Mouse (Mus musculus): ENCODE results near the gene 9030612E09Rik.
A peak's percentile ranks its signal among the peaks of the same experiment; 100 is the strongest.

9030612E09Rik gene

GRCm38 (mm10) chr10:43203865-43204264 lies 29.4 kb downstream of the 9030612E09Rik start:
- DNase-seq (ENCODE audit: low spot score in 2 of 2): no peak

- peak; percentile 10 to 47 for DNase-seq (ENCODE audit: low spot score in 2 of 2)
Measured at GRCm38 (mm10) chr10:43211866-43212265, 37.4 kb downstream of the 9030612E09Rik start.

- no peak for DNase-seq (ENCODE audit: low spot score in 2 of 2)
Measured at GRCm38 (mm10) chr10:43217361-43217900, 42.9 kb downstream of the 9030612E09Rik start.

DNA sequence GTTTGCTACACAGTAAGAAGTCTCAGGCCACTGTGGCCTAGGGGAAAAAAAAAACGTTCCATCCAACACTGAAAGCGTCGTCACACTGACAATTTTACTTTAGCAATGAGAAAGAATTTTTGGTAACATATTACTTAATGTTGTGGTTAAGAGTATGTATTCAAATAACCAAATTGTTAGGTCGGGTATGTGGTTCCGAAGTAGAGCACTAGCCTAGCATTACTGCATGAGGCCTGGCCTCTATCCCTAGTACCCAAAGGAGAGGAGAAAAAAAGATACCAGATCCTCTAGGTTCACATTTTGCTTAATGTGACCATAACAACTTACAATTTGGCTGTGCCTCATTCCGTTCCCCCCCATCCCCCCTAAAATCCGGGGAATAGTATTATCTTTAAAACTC lies 46.0 kb downstream of the 9030612E09Rik start:
- DNase-seq (ENCODE audit: low spot score in 2 of 2): no peak

- DNase-seq (ENCODE audit: low spot score in 2 of 2): peak; percentile 94 to 95
Measured at GRCm38 (mm10) chr10:43220910-43221625, 46.6 kb downstream of the 9030612E09Rik start, which contains the start of gene Pdss2. Pdss2 (plus strand) TSS chr10:43221486.

DNA sequence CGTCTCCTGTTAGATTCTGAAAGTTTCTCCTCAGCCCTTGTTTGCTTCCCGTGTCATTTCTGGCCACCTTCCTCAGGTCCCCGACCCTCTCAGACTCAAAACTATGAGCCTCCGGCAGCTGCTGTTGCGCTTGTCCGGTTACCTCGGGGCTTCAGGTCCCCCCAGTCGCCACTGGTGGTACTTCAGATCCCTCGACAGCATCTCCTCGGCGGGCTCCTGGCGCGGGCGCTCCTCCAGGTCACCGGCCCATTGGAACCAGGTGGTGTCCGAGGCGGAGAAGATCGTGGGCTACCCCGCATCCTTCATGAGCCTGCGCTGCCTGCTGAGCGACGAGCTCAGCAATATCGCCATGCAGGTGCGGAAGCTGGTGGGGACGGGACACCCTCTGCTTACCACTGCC lies 47.2 kb downstream of the 9030612E09Rik start:
- peak in 1 of 2 experiments; percentile 6 for DNase-seq (ENCODE audit: low spot score in 2 of 2)

DNA sequence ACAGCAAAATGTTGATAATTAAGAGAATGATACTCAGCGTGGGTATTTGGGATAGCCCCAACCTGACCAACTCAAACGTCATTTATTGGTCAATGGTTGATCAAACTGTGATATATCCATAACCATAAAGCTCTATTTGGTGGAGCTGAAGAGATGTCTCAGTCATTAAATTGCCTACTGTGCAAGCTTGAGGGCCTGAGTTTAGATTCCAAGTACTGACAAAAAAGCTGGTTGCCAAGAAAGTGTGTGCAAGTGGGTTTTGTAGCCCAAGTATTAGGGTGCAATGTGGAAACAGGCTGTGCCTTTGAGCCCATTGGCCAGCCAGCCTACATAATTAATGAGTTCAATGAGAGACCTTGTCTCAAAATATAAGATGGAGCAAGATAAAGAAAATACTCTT lies 48.9 kb downstream of the 9030612E09Rik start:
- DNase-seq (ENCODE audit: low spot score in 2 of 2): no peak

Measured in spleen, postnatal 36 days (tissue).